ENCODE assay signal across 8 mouse cellular contexts in the genomic region with DNA sequence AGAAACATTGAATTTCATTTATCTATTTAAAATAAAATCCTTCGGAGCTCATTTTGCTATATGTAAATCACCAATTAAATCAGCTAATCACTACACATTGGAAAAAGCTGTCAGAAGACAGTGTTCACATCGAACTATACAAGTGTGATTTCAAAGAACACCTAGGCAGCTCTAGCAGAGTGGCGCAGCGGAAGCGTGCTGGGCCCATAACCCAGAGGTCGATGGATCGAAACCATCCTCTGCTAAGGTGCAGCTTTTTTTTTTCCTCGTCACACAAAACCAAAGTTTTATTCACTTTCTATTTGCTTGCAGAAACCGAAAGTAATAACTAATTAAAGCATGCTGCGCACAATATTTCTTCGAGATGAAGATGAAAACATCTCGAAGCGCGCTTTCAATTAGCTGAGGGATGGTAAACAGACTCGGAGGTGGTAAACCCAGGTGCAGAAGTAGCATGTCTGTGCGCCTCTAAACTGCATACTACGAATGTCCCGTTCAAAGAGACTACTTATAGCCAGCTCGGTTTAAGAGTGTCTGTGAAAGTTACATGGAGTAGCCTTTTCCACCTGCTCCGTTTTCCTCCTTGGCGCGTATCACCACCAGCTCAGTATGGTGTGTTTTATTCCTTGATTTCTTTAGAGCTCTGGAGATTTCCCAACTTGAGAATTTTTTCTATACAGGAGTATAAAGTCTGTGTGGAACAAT. TPM values are rescaled to one million over a fixed set of nuclear protein-coding genes. Genes with fewer than 3 reads are reported as not detected.
DNase-seq lines count a peak whose midpoint lies in the region; ATAC-seq lines count a peak whose summit lies in the region.

No protein-coding gene starts in this region.

- WGBS in forebrain, embryonic 14.5 days: 2% methylated on average over 22 of the region's 22 CpGs
- 2% methylated on average over 22 of the region's 22 CpGs for WGBS in neural tube, embryonic 15.5 days

- no peaks in the 10 kb centered on the region for H3K36me3 ChIP-seq in forebrain, embryonic 14.5 days (ENCODE audit: control insufficient read depth, insufficient read depth, low read length)
- H3K36me3 ChIP-seq in neural tube, embryonic 15.5 days: no peaks in the 10 kb centered on the region

- H3K9ac ChIP-seq in forebrain, embryonic 14.5 days (ENCODE audit: low read length): peak overlapping the region; percentile 54
- H3K9ac ChIP-seq in neural tube, embryonic 15.5 days (replicated peaks): peak overlapping the region; percentile 40

- intact Hi-C loops in heart, postnatal 14 days (cut with DNase I): loop anchor here (2.0 to 10.0 kb wide), 8 partner anchors 70 to 1814 kb away; a partner anchor contains a TSS

- no peaks in the 10 kb centered on the region for H3K27me3 ChIP-seq in forebrain, embryonic 14.5 days (replicated peaks; ENCODE audit: control insufficient read depth, insufficient read depth, low read length)
- H3K27me3 ChIP-seq in neural tube, embryonic 15.5 days (replicated peaks): no peaks in the 10 kb centered on the region

- peak; percentile 60 for DNase-seq in ES-CJ7 (ENCODE audit: low read depth, low spot score)
- DNase-seq in cerebellum, adult 11 months: peak; percentile 79
- peak; percentile 84 for DNase-seq in forebrain, embryonic 14.5 days (ENCODE audit: low spot score)
- peak; percentile 76 to 83 for DNase-seq in heart, postnatal 14 days
- DNase-seq in kidney, postnatal 4 days: peak; percentile 74 to 82
- DNase-seq in lung, adult 18-20 months: peak; percentile 67 to 76
- peak; percentile 85 for DNase-seq in testis, postnatal 10 days (ENCODE audit: low spot score)

- H3K27ac ChIP-seq in forebrain, embryonic 14.5 days (ENCODE audit: low read depth, low read length): no peak overlapping the region
- H3K27ac ChIP-seq in neural tube, embryonic 15.5 days (replicated peaks): no peak overlapping the region

- ATAC-seq in forebrain, embryonic 14.5 days: peak; percentile 84
- peak; percentile 91 for ATAC-seq in neural tube, embryonic 15.5 days (ENCODE audit: low FRiP score)

- no peaks in the 10 kb centered on the region for H3K9me3 ChIP-seq in forebrain, embryonic 14.5 days (replicated peaks; ENCODE audit: control insufficient read depth, low read length)
- H3K9me3 ChIP-seq in neural tube, embryonic 15.5 days (replicated peaks): no peaks in the 10 kb centered on the region

- H3K4me2 ChIP-seq in forebrain, embryonic 14.5 days (ENCODE audit: low read length): peak overlapping the region; percentile 67
- peak overlapping the region; percentile 72 for H3K4me2 ChIP-seq in neural tube, embryonic 15.5 days

- peak overlapping the region; percentile 56 for H3K4me3 ChIP-seq in forebrain, embryonic 14.5 days (ENCODE audit: low read depth, low read length)
- H3K4me3 ChIP-seq in neural tube, embryonic 15.5 days (replicated peaks): peak overlapping the region; percentile 68

- H3K4me1 ChIP-seq in forebrain, embryonic 14.5 days (ENCODE audit: control insufficient read depth, insufficient read depth, low read length): peaks cover 8% of the 10 kb centered on the region
- H3K4me1 ChIP-seq in neural tube, embryonic 15.5 days: peaks cover 9% of the 10 kb centered on the region

RNA-seq across cellular contexts. Expression of a gene that starts 5.0 kb away (rescaled TPM):
- 3.7 and 4.2 TPM in 2 replicates for polyA plus RNA-seq in forebrain, embryonic 14.5 days (2014; fragmentation: Nextera tagmentation; extraction: Ambion mirVana)
- total RNA-seq in heart, postnatal 14 days (2021): 100 to 1,000 TPM in 1 of 2 experiments, 10 to 100 TPM in 1; 66.3 to 130 TPM
- polyA plus RNA-seq in neural tube, embryonic 15.5 days (2015; fragmentation: Nextera tagmentation; extraction: Ambion mirVana): not detected in 2 replicates

RNA-seq across cellular contexts. Expression of a gene that starts 5.2 kb away (rescaled TPM):
- 13.2 and 45.9 TPM in 2 replicates for polyA plus RNA-seq in forebrain, embryonic 14.5 days (2014; fragmentation: Nextera tagmentation; extraction: Ambion mirVana)
- 100 to 1,000 TPM in 1 of 2 experiments, 10 to 100 TPM in 1; 51.5 to 150 TPM for total RNA-seq in heart, postnatal 14 days (2021)
- polyA plus RNA-seq in neural tube, embryonic 15.5 days (2015; fragmentation: Nextera tagmentation; extraction: Ambion mirVana): 7.9 and 9.5 TPM in 2 replicates

RNA-seq across cellular contexts. Expression of a gene that starts 6.5 kb away (rescaled TPM):
- 7.3 and 11.0 TPM in 2 replicates for polyA plus RNA-seq in forebrain, embryonic 14.5 days (2014; fragmentation: Nextera tagmentation; extraction: Ambion mirVana)
- total RNA-seq in heart, postnatal 14 days (2021): 100 to 1,000 TPM in 1 of 2 experiments, 10 to 100 TPM in 1; 82.7 to 215 TPM
- 3.2 and 5.6 TPM in 2 replicates for polyA plus RNA-seq in neural tube, embryonic 15.5 days (2015; fragmentation: Nextera tagmentation; extraction: Ambion mirVana)

RNA-seq across cellular contexts. Expression of a gene that starts 10.9 kb away (rescaled TPM):
- polyA plus RNA-seq in forebrain, embryonic 14.5 days (2014; fragmentation: Nextera tagmentation; extraction: Ambion mirVana): 2.5 and 3.9 TPM in 2 replicates
- 10 to 100 TPM; 21.5 to 40.5 TPM for total RNA-seq in heart, postnatal 14 days (2021)
- polyA plus RNA-seq in neural tube, embryonic 15.5 days (2015; fragmentation: Nextera tagmentation; extraction: Ambion mirVana): 0.87 and 2.3 TPM in 2 replicates

RNA-seq across cellular contexts. Expression of a gene that starts 13.1 kb away (rescaled TPM):
- polyA plus RNA-seq in forebrain, embryonic 14.5 days (2014; fragmentation: Nextera tagmentation; extraction: Ambion mirVana): not detected in 2 replicates
- not detected for total RNA-seq in heart, postnatal 14 days (2021)
- polyA plus RNA-seq in neural tube, embryonic 15.5 days (2015; fragmentation: Nextera tagmentation; extraction: Ambion mirVana): not detected in 2 replicates
